Mouse (Mus musculus) kidney, embryonic 14.5 days (tissue): ENCODE results near the gene Lrrc20. TPM values are rescaled to one million over a fixed set of nuclear protein-coding genes. Genes with fewer than 3 reads are reported as not detected.

Experiments used
- ATAC-seq: fragments of 200-750 bp; cut with Nextera tagmentation; 2 replicates; pipeline ENCODE4 v1.8.0; 2017; ENCODE audit warnings: moderate number of reproducible peaks, mild to moderate bottlenecking, moderate TSS enrichment, moderate library complexity; ENCODE audit not compliant: low FRiP score, low TSS enrichment
- H3K27ac ChIP-seq: fragments of 300-500 bp; sonication (generic); 2 replicates; pipeline ENCODE4 v1.5.1; 2014; ENCODE audit warnings: low read depth, mild to moderate bottlenecking, low read length, moderate library complexity, mixed read lengths
- H3K27me3 ChIP-seq: fragments of 300-500 bp; sonication (generic); 2 replicates; pipeline ENCODE4 v1.6.1; 2014; ENCODE audit warnings: mild to moderate bottlenecking, low read length; ENCODE audit not compliant: control insufficient read depth, insufficient read depth
- H3K36me3 ChIP-seq: fragments of 300-500 bp; sonication (generic); 2 replicates; pipeline ENCODE4 v1.6.1; 2014; ENCODE audit warnings: low read length, mixed read lengths; ENCODE audit not compliant: control insufficient read depth, insufficient read depth
- H3K4me1 ChIP-seq: fragments of 300-500 bp; sonication (generic); 2 replicates; pipeline ENCODE4 v1.6.1; 2014; ENCODE audit warnings: low read length, mixed read lengths; ENCODE audit not compliant: control insufficient read depth, insufficient read depth
- H3K4me2 ChIP-seq: fragments of 300-500 bp; sonication (generic); replicated peaks from 2 replicates; pipeline ENCODE4 v1.6.1; 2014; ENCODE audit warnings: low read depth, mild to moderate bottlenecking, low read length
- H3K4me3 ChIP-seq: fragments of 300-500 bp; sonication (generic); 2 replicates; pipeline ENCODE4 v1.5.1; 2014; ENCODE audit warnings: mild to moderate bottlenecking, low read length
- H3K9ac ChIP-seq: fragments of 300-500 bp; sonication (generic); 2 replicates; pipeline ENCODE4 v1.6.1; 2014; ENCODE audit warnings: low read depth, mild to moderate bottlenecking, low read length, moderate library complexity
- H3K9me3 ChIP-seq: fragments of 300-500 bp; sonication (generic); 2 replicates; pipeline ENCODE4 v1.6.1; 2016; ENCODE audit warnings: low read length; ENCODE audit not compliant: control insufficient read depth
- WGBS: fragments of 180-500 bp; shearing (Covaris S2); extraction: QIAGEN DNeasy Blood & Tissue Kit; methylation state at CpG from one replicate; pipeline ENCODE4 v1.1.7; 2014; 5-methylcytosine and 5-hydroxymethylcytosine counted together
- polyA plus RNA-seq: library from polyadenylated mRNA; unstranded; fragments of >200 nt; fragmentation: Nextera tagmentation; extraction: Ambion mirVana; gene quantifications from 2 replicates; pipeline ENCODE4 v1.2.1, GENCODE M21; 2014

Gene Lrrc20
- polyA plus RNA-seq, 1 experiment from 2014 or later = 9.0 TPM

DNA sequence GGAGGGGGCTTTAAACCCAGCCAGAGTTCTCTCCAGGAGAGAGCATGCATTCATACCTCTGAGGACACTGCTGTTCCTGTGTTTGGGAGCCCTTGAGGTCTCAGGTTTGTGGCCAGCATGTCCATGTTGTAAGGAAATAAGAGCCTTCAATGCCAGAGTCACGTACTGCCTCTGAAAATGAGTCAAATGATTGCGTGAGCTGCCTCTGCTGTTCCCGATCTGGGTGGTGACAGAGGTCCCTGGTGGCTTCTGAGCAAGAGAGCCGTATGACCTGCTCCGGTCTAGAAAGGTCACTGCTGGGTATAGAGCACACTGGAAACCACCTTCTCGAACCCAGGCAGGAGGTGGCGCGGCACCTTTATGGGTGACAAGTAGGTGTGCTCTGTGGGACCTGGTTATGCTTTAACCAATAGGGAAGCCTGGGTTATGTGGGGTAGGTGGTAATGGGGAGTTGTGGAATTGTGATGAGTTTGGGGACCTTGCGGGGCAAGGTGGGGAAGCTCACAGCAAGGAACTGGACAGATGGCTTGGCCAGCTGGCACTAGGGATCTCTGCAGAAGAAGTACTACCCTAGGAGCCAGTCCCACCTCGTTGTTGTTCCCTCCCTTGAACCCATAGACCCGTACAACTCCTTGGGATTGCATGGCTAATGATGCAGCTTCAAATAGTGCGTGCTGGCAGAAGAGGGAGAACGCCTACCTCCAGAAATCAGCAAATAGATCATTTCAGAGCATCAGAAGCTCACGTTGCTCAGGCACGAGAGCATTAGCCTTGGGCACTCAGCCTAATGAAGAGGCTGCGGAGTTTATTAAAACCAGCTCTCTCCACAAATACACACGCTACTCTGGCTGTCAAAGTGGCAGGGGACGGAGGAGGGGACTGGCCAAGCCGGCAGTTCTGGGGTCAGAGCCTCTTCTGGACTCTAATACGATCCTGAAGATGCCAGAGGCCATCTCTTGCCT lies 24.2 kb downstream of the Lrrc20 start:
- Histone ChIP-seq H3K4me3 (no peak overlapping the region), H3K4me2 (no peak overlapping the region), H3K4me1 (peaks cover 12% of the 10 kb centered on the region), H3K9ac (no peak overlapping the region), H3K27me3 (no peaks in the 10 kb centered on the region), H3K27ac (no peak overlapping the region), H3K9me3 (no peaks in the 10 kb centered on the region), H3K36me3 (no peaks in the 10 kb centered on the region)
- no peak for ATAC-seq
- 73% methylated on average over 20 of the region's 20 CpGs for WGBS

- no peak overlapping the region for H3K9ac ChIP-seq
- ATAC-seq = no peak
- H3K4me2 ChIP-seq = no peak overlapping the region
- no peak overlapping the region for H3K27ac ChIP-seq
- H3K4me1 ChIP-seq = peaks cover 5% of the 10 kb centered on the region
- no peaks in the 10 kb centered on the region for H3K9me3 ChIP-seq
- 88% methylated on average over 7 of the region's 7 CpGs for WGBS
- no peaks in the 10 kb centered on the region for H3K27me3 ChIP-seq
- H3K4me3 ChIP-seq = no peak overlapping the region
- H3K36me3 ChIP-seq = no peaks in the 10 kb centered on the region
Observed at GRCm38 (mm10) chr10:61500756-61501155, 25.2 kb downstream of the Lrrc20 start.

- H3K9me3 ChIP-seq = no peaks in the 10 kb centered on the region
- ATAC-seq = no peak
Observed at GRCm38 (mm10) chr10:61504073-61504472, 28.5 kb downstream of the Lrrc20 start.

GRCm38 (mm10) chr10:61506381-61507200 lies 31.0 kb downstream of the Lrrc20 start:
- H3K9ac ChIP-seq = no peak overlapping the region
- no peaks in the 10 kb centered on the region for H3K36me3 ChIP-seq
- ATAC-seq = no peak
- H3K27me3 ChIP-seq = no peaks in the 10 kb centered on the region
- WGBS = 83% methylated on average over 7 of the region's 7 CpGs
- no peak overlapping the region for H3K4me2 ChIP-seq
- H3K27ac ChIP-seq = no peak overlapping the region
- H3K9me3 ChIP-seq = no peaks in the 10 kb centered on the region
- H3K4me3 ChIP-seq = no peak overlapping the region
- 0 out of 2 replicates have a peak, but pooled peaks cover 4% of the 10 kb centered on the region for H3K4me1 ChIP-seq

More at GRCm38 (mm10) chr10:61504073-61504472, 28.5 kb downstream of the Lrrc20 start:
- Histone ChIP-seq H3K36me3 (no peaks in the 10 kb centered on the region), H3K4me3 (no peak overlapping the region), H3K4me2 (no peak overlapping the region), H3K9ac (no peak overlapping the region), H3K27me3 (no peaks in the 10 kb centered on the region), H3K4me1 (no peaks in the 10 kb centered on the region), H3K27ac (no peak overlapping the region)
- 91% methylated on average over 2 of the region's 2 CpGs for WGBS

DNA sequence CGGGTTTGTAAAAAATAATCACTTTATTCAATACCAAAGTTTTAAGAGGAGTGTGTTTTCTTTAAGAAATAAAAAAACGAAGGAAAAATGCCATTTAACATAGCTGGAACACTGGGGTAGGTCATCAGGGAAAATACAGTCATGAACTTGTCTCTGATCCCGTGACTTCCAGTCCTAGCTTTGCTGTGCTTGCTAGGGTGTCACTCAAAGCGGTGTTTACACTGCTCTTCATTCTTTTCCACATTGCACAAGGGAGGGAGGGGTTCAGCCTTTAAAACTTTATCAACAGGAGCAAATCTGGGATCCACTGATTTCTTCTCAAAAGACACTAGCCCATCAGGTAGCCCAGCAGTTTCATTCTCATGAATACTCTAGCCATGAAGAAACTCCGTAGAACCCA lies 34.3 kb downstream of the Lrrc20 start:
- H3K4me1 ChIP-seq = 0 out of 2 replicates have a peak, but pooled peaks cover 4% of the 10 kb centered on the region
- H3K36me3 ChIP-seq = no peaks in the 10 kb centered on the region
- H3K4me3 ChIP-seq = no peak overlapping the region
- no peak overlapping the region for H3K27ac ChIP-seq
- ATAC-seq = no peak
- no peak overlapping the region for H3K9ac ChIP-seq
- H3K9me3 ChIP-seq = no peaks in the 10 kb centered on the region
- 83% methylated on average over 5 of the region's 5 CpGs for WGBS
- H3K27me3 ChIP-seq = no peaks in the 10 kb centered on the region
- no peak overlapping the region for H3K4me2 ChIP-seq

DNA sequence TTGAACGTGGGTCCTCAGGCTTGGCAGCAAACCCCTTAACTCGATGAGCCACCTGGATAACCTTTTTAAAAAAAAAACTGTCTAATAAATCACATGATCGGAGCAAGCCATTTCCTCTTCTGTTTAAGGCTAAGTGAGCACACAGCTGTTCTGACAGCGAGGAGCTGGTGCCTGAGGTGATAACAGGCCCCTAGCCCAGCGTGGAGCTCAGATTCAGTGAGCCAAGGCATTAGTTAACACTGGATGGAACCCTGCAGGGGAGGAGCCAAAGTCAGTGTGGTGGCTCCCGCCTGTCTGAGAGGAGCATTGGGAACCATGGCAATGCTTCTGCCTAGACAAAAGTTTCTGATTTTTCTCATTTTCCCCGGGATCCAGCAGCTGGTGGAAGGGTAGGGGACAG lies 35.2 kb downstream of the Lrrc20 start:
- no peaks in the 10 kb centered on the region for H3K9me3 ChIP-seq
- peak; percentile 62; the same call in 1 of the 2 replicates for ATAC-seq
- H3K4me3 ChIP-seq = no peak overlapping the region
- no peak overlapping the region for H3K27ac ChIP-seq
- H3K27me3 ChIP-seq = no peaks in the 10 kb centered on the region
- H3K36me3 ChIP-seq = no peaks in the 10 kb centered on the region
- H3K4me1 ChIP-seq = 0 out of 2 replicates have a peak, but pooled peaks cover 4% of the 10 kb centered on the region
- no peak overlapping the region for H3K9ac ChIP-seq
- no peak overlapping the region for H3K4me2 ChIP-seq
- WGBS = 23% methylated on average over 7 of the region's 7 CpGs

DNA sequence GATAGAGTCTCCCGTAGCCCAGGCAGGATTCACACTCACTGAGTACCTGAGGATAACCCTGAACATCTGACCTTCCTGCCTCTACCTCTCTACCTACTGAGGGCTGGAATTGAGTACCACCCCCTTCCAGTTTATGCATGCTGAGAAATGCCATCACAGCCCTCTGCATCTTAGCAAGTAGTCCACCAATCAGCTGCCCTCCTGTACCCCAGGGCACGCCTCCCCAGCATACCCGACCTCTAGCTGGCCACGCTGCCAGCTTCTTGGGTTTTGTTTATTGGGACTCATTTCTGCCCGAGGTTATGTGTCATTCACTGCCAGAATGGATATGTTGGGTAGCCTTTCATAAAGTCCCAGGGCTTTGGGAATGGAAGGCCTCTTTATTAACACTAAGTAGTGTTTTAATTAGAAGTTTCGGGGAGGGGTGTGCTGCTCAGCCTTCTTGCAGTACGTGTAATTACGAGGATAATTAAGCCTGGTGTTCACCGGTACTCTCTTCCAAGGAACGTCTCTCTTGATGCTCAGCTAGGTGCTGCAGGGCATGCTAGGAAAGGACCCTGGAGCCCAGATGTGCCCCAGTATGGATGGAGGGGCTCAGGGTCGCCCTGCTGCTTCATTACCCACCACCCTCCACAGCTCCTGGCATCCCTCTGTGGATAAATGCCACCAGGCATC lies 36.8 kb downstream of the Lrrc20 start:
- no peaks in the 10 kb centered on the region for H3K36me3 ChIP-seq
- no peak for ATAC-seq
- H3K9ac ChIP-seq = no peak overlapping the region
- 0 out of 2 replicates have a peak, but pooled peaks cover 4% of the 10 kb centered on the region for H3K4me1 ChIP-seq
- H3K27me3 ChIP-seq = no peaks in the 10 kb centered on the region
- H3K4me3 ChIP-seq = no peak overlapping the region
- 59% methylated on average over 11 of the region's 11 CpGs for WGBS
- no peak overlapping the region for H3K27ac ChIP-seq
- no peak overlapping the region for H3K4me2 ChIP-seq
- no peaks in the 10 kb centered on the region for H3K9me3 ChIP-seq

DNA sequence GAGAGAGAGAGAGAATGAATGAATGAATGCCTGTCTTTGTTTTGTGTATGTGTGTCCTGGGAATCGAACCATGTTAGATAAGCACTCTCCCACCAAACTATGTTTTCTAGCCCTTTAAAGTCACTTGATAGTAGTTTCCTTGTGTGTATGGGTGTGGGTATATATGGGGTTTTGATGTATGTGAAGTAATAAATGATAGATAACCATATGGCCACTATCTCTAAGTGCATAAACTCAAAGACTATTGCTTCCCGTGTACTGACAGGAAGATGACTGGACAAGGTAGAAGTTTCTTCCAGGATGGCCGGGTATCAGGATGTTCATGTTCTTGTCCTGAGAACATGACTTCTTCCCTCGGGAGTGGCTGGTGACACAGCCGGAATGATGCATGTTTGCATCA lies 41.3 kb downstream of the Lrrc20 start:
- Histone ChIP-seq H3K4me1 (no peaks in the 10 kb centered on the region), H3K9ac (no peak overlapping the region), H3K4me2 (no peak overlapping the region), H3K9me3 (peaks cover 7% of the 10 kb centered on the region; the same call in 1 of the 2 replicates), H3K27ac (no peak overlapping the region), H3K36me3 (no peaks in the 10 kb centered on the region), H3K27me3 (no peaks in the 10 kb centered on the region), H3K4me3 (no peak overlapping the region)
- no peak for ATAC-seq
- WGBS = 81% methylated on average over 5 of the region's 5 CpGs
